Mouse (Mus musculus): ENCODE measurements around the gene Lilrb4a. TPM values are rescaled to one million over a fixed set of nuclear protein-coding genes. Genes with fewer than 3 reads are reported as not detected.

Gene Lilrb4a
- total and polyA plus RNA-seq, 3 experiments, result not detected

DNA sequence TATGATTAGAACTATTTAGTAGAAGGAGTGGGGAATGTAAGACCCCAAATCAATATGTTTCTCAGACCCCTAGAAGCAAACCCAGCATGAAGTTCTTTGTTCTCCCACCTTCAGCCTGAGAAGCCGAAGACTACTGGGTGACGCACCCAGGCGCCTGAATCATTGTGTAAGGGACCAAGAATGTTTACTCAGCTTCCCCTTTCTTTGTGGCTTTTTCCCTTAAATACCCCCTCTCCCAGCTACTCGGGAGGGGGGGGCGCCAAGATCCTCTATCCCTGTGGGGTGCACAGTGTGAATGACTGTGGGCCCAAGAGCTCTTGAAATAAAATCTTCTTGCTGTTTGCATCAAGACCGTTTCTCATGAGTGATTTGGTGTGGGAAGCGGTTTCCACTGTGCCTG lies 40.1 kb downstream of the Lilrb4a start:
- Histone ChIP-seq H3K9me3 (replicated peaks; ENCODE audit: insufficient read depth, low read length) (no peaks in the 10 kb centered on the region), H3K9ac (ENCODE audit: control insufficient read depth, low read depth, low read length, poor library complexity, severe bottlenecking) (no peak overlapping the region), H3K36me3 (ENCODE audit: control insufficient read depth in 1 of 2, insufficient read depth in 2 of 2, low read length in 2 of 2) (peaks cover 0 to 8% of the 10 kb centered on the region in 2 experiments; a peak in 1 of 4 replicates), H3K4me1 (ENCODE audit: control insufficient read depth in 1 of 2, insufficient read depth in 2 of 2, low read length in 2 of 2) (peaks cover 0 to 10% of the 10 kb centered on the region in 2 experiments; a peak in 3 of 4 replicates), H3K79me2 (ENCODE audit: control insufficient read depth, insufficient read depth, low read length, poor library complexity) (no peaks in the 10 kb centered on the region), H3K27ac (ENCODE audit: control insufficient read depth, low read depth, low read length) (no peak overlapping the region), H3K27me3 (ENCODE audit: control insufficient read depth in 1 of 2, insufficient read depth in 2 of 2, low read length in 2 of 2) (no peaks in the 10 kb centered on the region), H3K4me3 (ENCODE audit: control insufficient read depth in 1 of 2, insufficient read depth in 1 of 2, low read depth in 2 of 2, low read length in 2 of 2) (no peak overlapping the region)
- no peak for TF ChIP-seq TBP (IDR thresholded peaks at IDR 0.05; ENCODE audit: low read depth, low read length)
- no peak for TF ChIP-seq NRF1 (IDR thresholded peaks at IDR 0.05; ENCODE audit: insufficient read depth, low read depth, low read length, poor library complexity, severe bottlenecking)
- TF ChIP-seq EP300 (IDR thresholded peaks at IDR 0.05; ENCODE audit: low read depth in 1 of 2, low read length in 2 of 2), result no peak
- TF ChIP-seq ETS1 (IDR thresholded peaks at IDR 0.05; ENCODE audit: low read depth, low read length), result no peak
- no peak for TF ChIP-seq JUND (IDR thresholded peaks at IDR 0.05; ENCODE audit: low read depth, low read length)
- TF ChIP-seq ZNF384 (IDR thresholded peaks at IDR 0.05; ENCODE audit: low read depth, low read length), result no peak
- no peak for TF ChIP-seq RAD21 (IDR thresholded peaks at IDR 0.05; ENCODE audit: low read depth, low read length)
- no peak for TF ChIP-seq TAL1 (IDR thresholded peaks at IDR 0.05; ENCODE audit: low read length)
- TF ChIP-seq MEF2A (IDR thresholded peaks at IDR 0.05; ENCODE audit: extremely low read depth, insufficient replicate concordance, low read depth, low read length, poor library complexity, severe bottlenecking), result no peak
- TF ChIP-seq POLR2AphosphoS5 (IDR thresholded peaks at IDR 0.05; ENCODE audit: borderline replicate concordance, low read depth, low read length), result no peak
- no peak for TF ChIP-seq ZC3H11A (IDR thresholded peaks at IDR 0.05; ENCODE audit: low read depth, low read length)
- TF ChIP-seq USF2 (IDR thresholded peaks at IDR 0.05; ENCODE audit: borderline replicate concordance in 1 of 2, insufficient read depth in 1 of 2, low read depth in 1 of 2, low read length in 2 of 2), result no peak
- no peak for DNase-seq (ENCODE audit: low read depth, low spot score)

Other genes starting within 250 kb of the Lilrb4a start
- gene Gm49339, start 10.3 kb upstream of the Lilrb4a start, total RNA-seq (2012; rRNA removed), result not detected in 2 replicates
- not detected for gene Gm49339, start 10.3 kb upstream of the Lilrb4a start, polyA plus RNA-seq (2012; ENCODE audit: insufficient read depth in 1 of 2, insufficient read length in 2 of 2, low read depth in 1 of 2, low replicate concordance in 2 of 2, missing spikeins in 1 of 2)
- not detected in 2 replicates for gene Lilr4b, start 10.3 kb upstream of the Lilrb4a start, total RNA-seq (2012; rRNA removed)
- not detected for gene Lilr4b, start 10.3 kb upstream of the Lilrb4a start, polyA plus RNA-seq (2012; ENCODE audit: insufficient read depth in 1 of 2, insufficient read length in 2 of 2, low read depth in 1 of 2, low replicate concordance in 2 of 2, missing spikeins in 1 of 2)
- gene Fam162b, start 99.6 kb downstream of the Lilrb4a start, total RNA-seq (2012; rRNA removed), result not detected in 2 replicates
- not detected for gene Fam162b, start 99.6 kb downstream of the Lilrb4a start, polyA plus RNA-seq (2012; ENCODE audit: insufficient read depth in 1 of 2, insufficient read length in 2 of 2, low read depth in 1 of 2, low replicate concordance in 2 of 2, missing spikeins in 1 of 2)
- gene Gprc6a, start 140.5 kb downstream of the Lilrb4a start, total RNA-seq (2012; rRNA removed), result not detected in 2 replicates
- not detected for gene Gprc6a, start 140.5 kb downstream of the Lilrb4a start, polyA plus RNA-seq (2012; ENCODE audit: insufficient read depth in 1 of 2, insufficient read length in 2 of 2, low read depth in 1 of 2, low replicate concordance in 2 of 2, missing spikeins in 1 of 2)
- not detected in 2 replicates for gene Rfx6, start 186.8 kb downstream of the Lilrb4a start, total RNA-seq (2012; rRNA removed)
- not detected for gene Rfx6, start 186.8 kb downstream of the Lilrb4a start, polyA plus RNA-seq (2012; ENCODE audit: insufficient read depth in 1 of 2, insufficient read length in 2 of 2, low read depth in 1 of 2, low replicate concordance in 2 of 2, missing spikeins in 1 of 2)

Data from MEL (cell line).